Mouse (Mus musculus) neural tube, embryonic 10.5 days (tissue): ENCODE data around the gene Cbfa2t2.

Experiments
- DNase-seq: peaks from one replicate; pipeline ENCODE4 v3.0.0-alpha.2; 2017; ENCODE audit warnings: low spot score; ENCODE audit errors: extremely low spot score

Cbfa2t2 gene

DNA sequence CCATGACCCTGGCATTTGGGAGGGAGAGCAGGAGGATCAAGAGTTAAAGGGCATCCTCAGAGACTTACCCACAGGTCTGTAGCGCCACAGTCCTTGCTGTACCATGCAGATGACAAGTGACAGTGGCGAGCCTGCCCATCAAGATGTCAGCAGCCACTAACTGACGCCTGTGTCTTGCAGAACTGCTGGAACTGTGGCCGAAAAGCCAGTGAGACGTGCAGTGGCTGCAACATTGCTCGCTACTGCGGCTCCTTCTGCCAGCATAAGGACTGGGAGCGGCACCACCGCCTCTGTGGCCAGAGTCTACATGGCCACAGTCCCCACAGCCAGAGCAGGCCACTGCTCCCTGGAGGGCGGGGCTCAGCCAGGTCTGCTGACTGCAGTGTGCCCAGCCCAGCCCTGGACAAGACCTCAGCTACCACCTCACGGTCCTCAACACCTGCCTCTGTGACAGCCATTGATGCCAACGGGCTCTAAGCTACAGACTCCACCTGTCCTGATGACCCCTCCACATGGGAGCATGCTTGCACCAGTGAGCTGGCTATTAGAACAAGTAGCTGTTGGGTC lies 98.5 kb downstream of the Cbfa2t2 start:
- DNase-seq: no peak

DNA sequence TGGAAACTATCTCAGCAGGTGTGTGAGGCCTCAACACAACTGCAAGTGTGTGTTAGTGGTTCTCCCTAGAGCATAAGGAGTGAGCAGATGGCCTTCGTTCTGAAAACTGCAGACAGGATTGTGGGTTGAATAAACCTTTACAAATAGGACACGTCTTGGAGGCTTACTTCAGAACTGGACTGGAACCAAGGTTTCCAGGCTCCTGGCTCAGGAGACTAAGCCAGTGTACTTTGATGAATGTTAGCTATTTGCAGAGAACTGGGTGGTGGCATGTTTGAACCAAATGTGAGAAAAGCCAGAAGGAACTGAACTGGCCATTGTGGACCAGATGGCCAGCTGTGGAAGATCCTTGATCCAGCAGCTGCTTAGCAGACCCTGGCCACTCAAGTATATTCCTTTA lies 102.0 kb downstream of the Cbfa2t2 start:
- DNase-seq: no peak

- no peak for DNase-seq
Measured at GRCm38 (mm10) chr2:154538710-154539109, 102.4 kb downstream of the Cbfa2t2 start.

DNA sequence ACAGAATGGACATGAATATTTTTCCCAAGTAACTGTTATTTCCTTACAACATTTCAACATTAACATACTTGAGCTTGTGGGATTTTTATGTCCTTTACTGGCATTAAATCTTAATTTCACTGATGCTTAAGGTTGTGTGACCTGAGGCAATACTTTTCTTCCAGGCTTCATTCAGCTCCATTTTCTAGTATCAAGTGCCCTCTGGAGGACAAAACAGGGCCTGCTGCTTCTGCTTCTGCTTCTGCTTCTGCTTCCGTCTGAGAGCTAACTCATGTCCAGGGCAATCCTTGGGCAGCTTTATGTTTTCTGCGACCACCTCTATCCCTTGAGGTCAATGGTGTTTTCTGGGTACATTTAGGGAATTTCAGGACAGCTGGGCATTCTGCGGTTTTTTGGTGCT lies 103.4 kb downstream of the Cbfa2t2 start:
- DNase-seq: no peak

DNA sequence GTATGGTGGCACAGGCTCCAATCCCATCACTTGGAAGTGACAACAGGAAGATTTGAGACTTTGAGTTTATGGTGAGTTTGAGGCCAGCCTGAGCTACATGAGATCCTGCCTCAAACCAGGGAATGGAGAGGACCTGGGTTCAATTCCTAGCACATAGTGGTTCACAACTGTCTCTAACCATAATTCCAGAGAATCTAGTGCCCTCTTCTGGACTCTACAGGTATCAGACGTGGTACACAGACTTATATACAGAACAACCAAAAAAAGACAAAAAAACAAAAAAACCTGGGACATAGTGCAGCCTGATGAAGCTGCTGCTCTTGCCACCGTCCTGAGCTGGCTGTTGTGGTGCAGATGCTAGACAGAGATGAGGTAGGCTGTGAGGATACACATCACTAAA lies 105.3 kb downstream of the Cbfa2t2 start:
- no peak for DNase-seq

DNA sequence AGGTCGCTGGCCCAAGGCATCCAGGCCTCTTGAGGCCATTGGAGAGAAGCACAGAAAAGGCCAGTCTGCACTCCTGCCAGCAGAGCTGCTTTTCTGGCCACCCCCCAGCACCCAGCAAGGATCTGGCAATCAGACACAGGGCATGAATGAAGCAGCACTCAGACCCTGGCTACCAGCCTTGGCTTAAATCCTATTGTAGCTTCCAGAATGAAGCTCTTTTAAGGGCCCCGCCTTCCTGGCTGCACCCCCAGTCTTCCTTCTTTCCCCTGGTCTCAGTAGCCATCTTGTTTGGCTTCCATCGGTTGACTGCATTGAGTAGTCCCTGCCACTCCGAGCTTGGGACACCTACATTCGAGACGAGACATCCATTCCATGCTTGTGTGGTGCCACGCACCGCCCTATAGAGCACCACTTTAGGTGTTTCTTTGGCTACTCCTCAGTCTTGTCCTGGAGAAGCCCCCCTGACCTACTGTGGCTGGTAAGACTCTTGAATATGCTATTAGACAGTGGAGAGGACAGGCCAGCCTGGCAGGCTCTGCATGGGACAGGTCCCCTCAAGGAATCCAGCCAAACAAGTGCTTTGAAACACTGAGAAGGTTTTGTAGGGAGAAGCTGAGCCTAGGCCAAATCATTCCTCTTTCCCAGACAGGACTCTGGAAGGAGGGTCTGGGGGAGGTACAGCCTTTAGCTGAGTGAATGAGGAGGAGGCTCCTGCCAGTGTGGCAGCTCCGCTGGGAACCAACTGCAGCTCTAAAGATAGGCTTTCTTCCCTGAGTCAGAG lies 107.5 kb downstream of the Cbfa2t2 start:
- no peak for DNase-seq

GRCm38 (mm10) chr2:154546711-154547110 lies 110.4 kb downstream of the Cbfa2t2 start, which contains the start of gene 1700003F12Rik:
Gene 1700003F12Rik, plus strand, starts transcription at chr2:154547085.
- no peak for DNase-seq

DNA sequence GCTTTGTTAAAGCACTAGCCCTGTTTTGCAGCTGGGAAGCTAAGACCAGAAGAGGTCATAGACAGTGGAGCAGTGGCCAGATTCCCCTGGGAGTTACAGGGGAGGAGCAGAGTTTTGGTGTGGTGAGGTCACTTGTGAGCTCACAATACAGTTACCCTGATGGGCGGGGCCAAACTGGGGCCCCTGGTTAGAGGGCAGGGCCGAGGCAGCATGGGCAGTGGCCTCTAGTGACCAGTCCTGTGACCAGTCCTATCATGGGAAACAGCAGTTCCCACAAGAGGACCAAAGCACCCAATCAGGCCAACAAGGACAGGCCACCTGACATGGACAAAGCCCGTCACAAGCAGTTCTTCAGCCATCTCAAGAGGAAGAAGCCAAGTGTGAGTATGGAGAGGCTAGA lies 112.4 kb downstream of the Cbfa2t2 start:
- DNase-seq: no peak

DNA sequence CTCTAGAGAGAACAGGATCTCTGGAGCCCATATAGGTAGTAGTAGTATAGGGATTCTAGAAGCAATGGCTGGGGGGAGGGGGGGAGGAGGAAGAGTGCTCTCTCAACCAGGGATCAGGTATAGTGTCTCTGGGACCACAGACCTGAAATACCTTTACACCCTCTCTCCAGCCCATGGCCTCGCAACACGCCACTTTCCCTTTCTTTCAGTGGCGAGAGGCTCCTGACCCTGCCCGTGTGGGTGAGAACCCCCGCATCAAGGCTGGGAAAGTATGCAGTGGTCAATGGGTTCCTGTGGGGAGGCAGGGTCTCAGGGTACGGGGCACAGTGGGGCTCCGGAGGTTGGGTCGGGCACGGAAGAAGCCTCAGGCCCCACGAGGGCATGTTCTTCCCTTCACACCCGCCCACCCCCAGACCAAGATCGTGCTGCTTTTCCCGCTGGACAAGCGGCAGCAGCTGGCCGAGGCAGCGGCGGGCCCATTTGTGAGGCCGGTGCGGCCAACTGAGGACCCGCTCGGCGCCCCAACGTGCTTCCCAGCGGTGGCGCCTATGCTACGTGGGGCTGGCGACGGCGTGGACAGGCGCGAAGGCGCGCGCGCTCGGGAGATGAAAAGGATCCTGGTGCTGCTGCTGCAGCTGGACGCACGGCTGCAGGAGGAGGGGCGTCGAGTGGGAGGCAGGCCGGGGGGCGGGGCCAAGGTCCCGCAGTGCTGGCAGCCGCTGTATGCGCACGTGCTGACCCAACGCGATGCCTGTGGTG lies 113.0 kb downstream of the Cbfa2t2 start:
- DNase-seq: peak; percentile 83

- no peak for DNase-seq
Measured at GRCm38 (mm10) chr2:154549886-154550189, 113.6 kb downstream of the Cbfa2t2 start.

DNA sequence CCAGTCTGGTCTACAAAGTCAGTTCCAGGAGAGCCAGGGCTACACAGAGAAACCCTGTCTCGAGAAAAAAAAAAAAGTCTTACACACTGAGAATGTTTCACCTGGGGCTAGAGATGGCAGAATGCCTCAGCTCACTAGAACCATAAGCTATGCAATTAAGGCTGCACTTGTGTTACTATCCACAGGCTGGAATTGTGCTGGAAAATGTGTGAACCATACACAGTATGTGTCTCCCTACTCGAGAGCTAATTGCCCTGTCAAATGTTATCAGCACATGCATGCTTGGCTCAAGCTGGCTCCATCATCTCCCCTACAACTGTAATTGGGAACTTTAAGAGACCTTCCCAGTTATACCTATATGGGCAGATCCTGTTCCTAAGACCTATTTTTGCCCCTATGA lies 114.7 kb downstream of the Cbfa2t2 start:
- DNase-seq: no peak

- no peak for DNase-seq
Measured at GRCm38 (mm10) chr2:154551476-154551875, 115.2 kb downstream of the Cbfa2t2 start, which contains the start of gene Actl10. Gene Actl10, plus strand, starts transcription at chr2:154551776.

DNA sequence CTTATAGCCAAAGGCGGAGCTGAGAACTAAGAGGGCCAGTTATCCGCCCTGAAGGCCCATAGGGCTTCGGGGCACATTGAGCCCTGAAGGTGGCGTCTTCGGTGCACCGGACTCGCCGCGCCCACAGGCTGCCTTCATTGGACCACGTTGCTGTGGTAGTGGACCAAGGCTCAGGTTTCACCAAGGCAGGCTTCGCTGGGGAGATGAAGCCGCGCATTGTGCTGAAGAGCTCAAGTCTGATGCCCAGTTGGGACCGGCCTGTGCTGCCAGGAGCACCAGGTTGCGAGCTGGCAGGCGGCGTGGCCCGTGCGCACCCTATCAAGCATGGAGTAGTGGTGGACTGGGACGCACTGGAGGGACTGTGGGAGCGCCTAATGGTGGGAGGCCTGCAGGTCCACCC lies 115.6 kb downstream of the Cbfa2t2 start:
- DNase-seq: no peak

DNA sequence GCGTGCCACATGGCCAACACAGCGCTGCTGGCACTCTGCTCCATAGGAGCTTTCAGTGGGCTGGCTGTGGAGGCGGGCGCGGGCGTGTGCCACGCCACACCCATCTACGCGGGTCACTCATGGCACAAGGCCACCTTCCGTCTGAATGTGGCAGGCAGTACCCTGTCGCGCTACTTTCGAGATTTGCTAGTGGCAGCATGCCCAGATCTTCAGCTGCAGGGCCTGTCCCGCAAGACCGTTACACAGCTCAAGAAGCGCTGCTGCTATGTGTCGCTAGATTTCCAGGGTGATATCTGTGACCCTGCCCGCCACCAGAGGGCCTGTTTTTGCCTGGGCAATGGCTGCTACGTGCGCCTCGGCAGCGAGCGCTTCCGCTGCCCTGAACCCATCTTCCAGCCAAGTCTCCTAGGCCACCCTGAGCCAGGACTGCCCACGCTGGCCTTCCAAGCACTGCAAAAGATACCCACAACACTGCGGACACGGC lies 116.2 kb downstream of the Cbfa2t2 start:
- DNase-seq: peak; percentile 61

DNA sequence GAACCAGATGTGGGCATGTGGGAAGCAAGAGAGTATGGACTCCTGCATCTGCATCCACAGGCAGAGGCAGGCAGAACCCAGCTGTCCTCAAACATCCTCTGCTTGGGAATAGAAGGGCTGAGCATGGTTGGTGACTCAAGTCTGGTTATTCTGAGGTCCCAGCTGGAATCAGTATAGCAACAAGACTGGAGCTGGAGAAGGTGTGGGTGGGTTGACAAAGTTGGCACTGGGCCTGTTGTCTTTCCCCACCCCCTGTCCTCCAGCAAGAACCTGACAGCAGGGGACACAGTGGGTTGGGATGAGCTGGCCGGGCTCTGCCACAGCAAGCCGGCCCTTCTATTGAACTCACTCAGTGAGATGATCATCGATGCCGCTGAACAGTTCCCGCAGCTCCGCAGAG lies 119.0 kb downstream of the Cbfa2t2 start:
- DNase-seq: no peak

- DNase-seq: no peak
Measured at GRCm38 (mm10) chr2:154557184-154557832, 121.0 kb downstream of the Cbfa2t2 start.

DNA sequence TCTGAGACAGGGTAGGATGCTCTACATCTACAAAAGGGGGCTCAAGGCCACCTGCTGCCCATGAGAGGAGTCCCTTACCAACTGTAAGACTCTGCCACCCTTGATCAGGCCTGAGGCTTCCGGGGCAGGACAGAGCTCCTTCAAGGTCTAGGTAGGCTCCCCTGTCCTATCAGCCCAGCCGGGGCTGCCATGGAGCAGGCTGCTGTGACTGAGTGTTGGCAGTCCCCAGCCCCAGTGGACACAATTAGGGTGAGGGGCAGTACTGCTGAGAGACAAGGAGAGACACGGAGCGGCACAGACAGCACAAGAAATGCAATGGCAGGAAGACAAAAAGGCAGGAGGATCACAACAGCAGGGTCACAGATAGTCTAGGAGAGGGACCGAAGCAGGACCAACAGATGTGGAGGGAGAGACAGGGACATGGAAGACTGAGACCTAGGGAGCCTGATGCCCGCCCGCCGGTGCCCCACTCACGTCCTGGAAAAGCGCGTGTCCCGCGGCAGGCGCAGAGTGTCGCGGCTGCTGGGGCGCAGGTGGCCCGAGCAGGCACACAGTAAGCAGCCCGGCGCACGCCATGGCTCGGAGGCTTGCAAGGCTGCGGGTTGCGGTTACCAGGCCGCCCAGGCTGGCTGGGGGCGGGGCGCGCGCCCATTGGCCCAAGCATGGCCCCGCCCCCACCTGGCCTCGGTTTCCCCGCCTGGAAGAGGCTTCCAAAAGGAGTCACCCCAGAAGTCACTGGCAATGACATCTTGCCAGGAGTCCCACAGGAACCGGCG lies 122.2 kb downstream of the Cbfa2t2 start, which contains the start of gene Necab3:
Gene Necab3, minus strand, starts transcription at position 627 of the 776 bp plus-strand sequence.
- DNase-seq: peak; percentile 57

- no peak for DNase-seq
Measured at GRCm38 (mm10) chr2:154563612-154564170, 127.4 kb downstream of the Cbfa2t2 start.

DNA sequence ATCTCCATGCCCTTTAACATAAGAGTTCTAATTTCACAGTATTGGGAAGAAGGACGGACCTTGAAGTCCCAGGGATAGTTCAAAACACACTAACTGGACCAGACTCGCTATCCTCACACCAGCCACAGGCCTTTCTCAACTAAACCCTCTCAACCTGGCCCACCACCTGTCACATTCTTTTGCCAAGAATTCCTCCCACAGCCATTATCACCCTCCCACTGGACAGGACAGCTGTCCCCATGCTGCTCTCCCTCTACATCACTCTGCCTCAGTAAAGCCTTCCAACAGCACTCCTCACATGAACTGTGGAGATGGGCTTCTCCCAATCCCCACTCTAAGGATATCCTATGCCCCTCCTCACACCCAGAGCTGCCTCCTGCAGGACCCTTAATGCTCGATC lies 129.3 kb downstream of the Cbfa2t2 start:
- DNase-seq: no peak

GRCm38 (mm10) chr2:154566641-154567040 lies 130.4 kb downstream of the Cbfa2t2 start:
- no peak for DNase-seq

DNA sequence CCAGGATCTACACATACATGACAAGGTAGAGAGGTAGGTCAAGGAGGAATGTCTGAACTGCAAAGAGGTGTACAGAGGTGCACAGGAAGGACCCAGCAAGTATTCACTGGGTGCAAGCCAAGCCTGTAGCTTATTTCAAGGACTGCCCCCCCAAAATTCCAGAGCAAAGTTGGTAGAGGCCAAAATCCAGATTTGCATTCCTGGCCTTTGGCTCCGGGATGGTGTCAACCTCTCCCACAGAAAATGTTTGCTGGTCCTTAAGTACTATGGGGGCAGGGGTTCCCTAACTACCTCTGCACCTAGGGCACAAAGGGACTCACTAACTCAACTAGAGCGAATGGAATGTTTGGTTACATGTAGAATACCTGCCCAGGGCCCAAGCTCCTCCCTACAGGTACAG lies 131.5 kb downstream of the Cbfa2t2 start:
- no peak for DNase-seq
